Mouse (Mus musculus): ENCODE measurements around the gene Mtmr10. TPM values are rescaled to one million over a fixed set of nuclear protein-coding genes. Genes with fewer than 3 reads are reported as not detected.

The Mtmr10 gene
- polyA plus RNA-seq, 1 experiment from 2014 or later, result 6.9 TPM

DNA sequence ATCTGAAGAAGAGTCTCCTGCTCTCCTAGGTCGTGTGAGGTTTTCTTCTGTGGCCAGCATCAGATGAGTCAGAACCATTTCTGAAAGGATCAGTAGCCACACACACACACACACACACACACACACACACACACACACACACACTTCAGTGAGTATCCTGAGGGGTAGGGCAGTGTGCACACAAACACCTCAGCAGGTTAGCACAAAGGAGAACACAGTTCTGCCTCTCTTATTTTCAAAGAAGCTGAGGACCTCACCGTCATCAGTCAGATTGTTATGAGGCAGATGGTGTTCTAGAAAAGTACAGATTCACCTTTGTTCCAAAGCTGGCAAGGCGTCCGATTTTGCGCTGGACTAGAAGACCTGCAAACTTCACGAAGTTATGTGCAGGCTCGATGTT lies 22.8 kb downstream of the Mtmr10 start:
- Histone ChIP-seq H3K4me3 (ENCODE audit: low read depth, low read length) (no peak overlapping the region), H3K9me3 (ENCODE audit: low read length) (no peaks in the 10 kb centered on the region), H3K27me3 (ENCODE audit: insufficient read depth, low read length) (no peaks in the 10 kb centered on the region), H3K4me2 (ENCODE audit: low read depth, low read length) (no peak overlapping the region), H3K36me3 (replicated peaks; ENCODE audit: insufficient read depth, low read length) (peaks cover 8% of the 10 kb centered on the region), H3K9ac (replicated peaks) (no peak overlapping the region), H3K27ac (ENCODE audit: low read depth) (no peak overlapping the region), H3K4me1 (ENCODE audit: insufficient read depth) (no peaks in the 10 kb centered on the region)
- WGBS (ENCODE audit: insufficient replicate concordance), result 85% methylated on average over 7 of the region's 7 CpGs
- TF ChIP-seq EP300 (IDR thresholded peaks at IDR 0.05; ENCODE audit: low read depth) (no peak), CTCF (IDR thresholded peaks at IDR 0.05; ENCODE audit: low read depth) (no peak)
- no peak for ATAC-seq
- no peak for DNase-seq

DNA sequence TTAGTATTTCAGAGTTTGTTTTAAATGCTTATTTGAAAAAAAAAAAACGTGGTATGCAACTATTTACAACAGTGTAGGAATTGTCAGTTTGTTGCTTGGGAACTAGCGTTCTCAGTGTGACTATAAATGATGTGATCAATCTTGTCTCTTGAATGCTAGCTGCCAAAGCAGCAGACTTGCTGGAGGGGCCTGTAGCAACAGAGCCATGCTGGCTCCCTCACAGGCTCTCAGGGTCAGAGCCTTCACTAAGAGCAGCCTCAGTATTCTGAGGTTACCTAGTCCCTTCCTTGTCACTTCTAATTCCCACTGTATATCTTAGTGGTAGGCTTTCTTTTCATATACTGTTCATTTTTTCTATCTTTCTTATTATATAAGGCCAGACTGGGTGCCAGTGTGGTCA lies 23.3 kb downstream of the Mtmr10 start:
- Histone ChIP-seq H3K4me2 (ENCODE audit: low read depth, low read length) (no peak overlapping the region), H3K9ac (replicated peaks) (no peak overlapping the region), H3K4me1 (ENCODE audit: insufficient read depth) (no peaks in the 10 kb centered on the region), H3K9me3 (ENCODE audit: low read length) (no peaks in the 10 kb centered on the region), H3K36me3 (replicated peaks; ENCODE audit: insufficient read depth, low read length) (peaks cover 9% of the 10 kb centered on the region), H3K4me3 (ENCODE audit: low read depth, low read length) (no peak overlapping the region), H3K27me3 (ENCODE audit: insufficient read depth, low read length) (no peaks in the 10 kb centered on the region), H3K27ac (ENCODE audit: low read depth) (no peak overlapping the region)
- no peak for TF ChIP-seq CTCF (IDR thresholded peaks at IDR 0.05; ENCODE audit: low read depth)
- TF ChIP-seq EP300 (IDR thresholded peaks at IDR 0.05; ENCODE audit: low read depth), result no peak
- ATAC-seq, result no peak
- WGBS (ENCODE audit: insufficient replicate concordance), result 63% methylated on average over 2 of the region's 2 CpGs
- DNase-seq, result no peak

DNA sequence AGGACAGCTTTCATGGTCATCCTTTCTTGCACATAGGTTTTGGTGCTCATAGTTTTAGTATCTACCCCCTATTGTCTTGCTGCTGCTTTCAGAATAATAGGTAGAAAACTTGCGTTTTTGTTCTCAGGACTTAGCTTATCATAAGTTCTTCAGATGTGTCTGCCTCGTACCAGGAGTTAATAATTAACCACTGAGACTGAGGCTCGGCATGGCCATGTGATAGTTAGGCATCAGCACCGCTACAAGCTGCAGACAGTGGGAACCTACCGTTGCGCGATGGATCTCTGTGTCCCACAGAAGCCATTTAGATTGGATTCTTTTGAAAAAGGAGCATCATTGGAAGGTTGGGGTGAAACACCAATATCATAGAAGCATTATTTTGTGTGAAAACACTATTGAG lies 25.4 kb downstream of the Mtmr10 start:
- Histone ChIP-seq H3K4me3 (ENCODE audit: low read depth, low read length) (no peak overlapping the region), H3K36me3 (replicated peaks; ENCODE audit: insufficient read depth, low read length) (peaks cover 14% of the 10 kb centered on the region), H3K4me1 (ENCODE audit: insufficient read depth) (no peaks in the 10 kb centered on the region), H3K9ac (replicated peaks) (no peak overlapping the region), H3K27ac (ENCODE audit: low read depth) (no peak overlapping the region), H3K4me2 (ENCODE audit: low read depth, low read length) (no peak overlapping the region), H3K27me3 (ENCODE audit: insufficient read depth, low read length) (no peaks in the 10 kb centered on the region), H3K9me3 (ENCODE audit: low read length) (no peaks in the 10 kb centered on the region)
- peak; percentile 55; the same call in 1 of the 2 replicates for ATAC-seq
- DNase-seq, result no peak
- TF ChIP-seq EP300 (IDR thresholded peaks at IDR 0.05; ENCODE audit: low read depth) (no peak), CTCF (IDR thresholded peaks at IDR 0.05; ENCODE audit: low read depth) (no peak)
- WGBS (ENCODE audit: insufficient replicate concordance), result 72% methylated on average over 7 of the region's 7 CpGs

- TF ChIP-seq CTCF (IDR thresholded peaks at IDR 0.05; ENCODE audit: low read depth) (no peak), EP300 (IDR thresholded peaks at IDR 0.05; ENCODE audit: low read depth) (no peak)
- H3K27me3 ChIP-seq (ENCODE audit: insufficient read depth, low read length), result no peaks in the 10 kb centered on the region
- no peaks in the 10 kb centered on the region for H3K4me1 ChIP-seq (ENCODE audit: insufficient read depth)
- no peak overlapping the region for H3K4me2 ChIP-seq (ENCODE audit: low read depth, low read length)
- ATAC-seq (no peak), DNase-seq (no peak)
- H3K9me3 ChIP-seq (ENCODE audit: low read length), result no peaks in the 10 kb centered on the region
- H3K27ac ChIP-seq (ENCODE audit: low read depth), result no peak overlapping the region
- 87% methylated on average over 5 of the region's 5 CpGs for WGBS (ENCODE audit: insufficient replicate concordance)
- H3K36me3 ChIP-seq (replicated peaks; ENCODE audit: insufficient read depth, low read length), result peaks cover 33% of the 10 kb centered on the region
- H3K9ac ChIP-seq (replicated peaks), result no peak overlapping the region
- H3K4me3 ChIP-seq (ENCODE audit: low read depth, low read length), result no peak overlapping the region
Measured at GRCm38 (mm10) chr7:64321125-64321524, 33.7 kb downstream of the Mtmr10 start.

DNA sequence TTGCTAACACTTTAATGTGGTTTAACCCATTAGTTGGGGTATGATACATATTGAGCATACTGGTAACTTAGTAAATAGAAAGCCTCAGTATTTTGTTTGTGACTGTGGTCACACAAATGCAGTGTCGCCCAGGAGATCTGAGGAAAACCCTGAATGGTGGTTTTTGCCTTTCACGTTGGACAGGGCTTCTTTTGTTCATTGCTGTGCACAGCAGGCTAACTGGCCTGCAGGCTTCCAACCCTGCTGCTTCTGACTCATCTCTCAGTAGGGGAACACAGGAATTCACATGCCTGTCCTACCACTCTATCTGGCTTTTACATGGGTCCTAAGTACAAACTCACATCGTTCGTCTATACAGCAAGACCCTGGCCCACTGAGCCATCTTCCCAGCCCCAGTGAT lies 34.2 kb downstream of the Mtmr10 start:
- TF ChIP-seq CTCF (IDR thresholded peaks at IDR 0.05; ENCODE audit: low read depth) (no peak), EP300 (IDR thresholded peaks at IDR 0.05; ENCODE audit: low read depth) (no peak)
- no peaks in the 10 kb centered on the region for H3K9me3 ChIP-seq (ENCODE audit: low read length)
- DNase-seq (no peak), ATAC-seq (no peak)
- no peaks in the 10 kb centered on the region for H3K4me1 ChIP-seq (ENCODE audit: insufficient read depth)
- H3K27me3 ChIP-seq (ENCODE audit: insufficient read depth, low read length), result no peaks in the 10 kb centered on the region
- no peak overlapping the region for H3K9ac ChIP-seq (replicated peaks)
- H3K27ac ChIP-seq (ENCODE audit: low read depth), result no peak overlapping the region
- H3K36me3 ChIP-seq (replicated peaks; ENCODE audit: insufficient read depth, low read length), result peaks cover 35% of the 10 kb centered on the region
- H3K4me3 ChIP-seq (ENCODE audit: low read depth, low read length), result no peak overlapping the region
- 73% methylated on average over 4 of the region's 4 CpGs for whole genome bisulfite sequencing (ENCODE audit: insufficient replicate concordance)
- no peak overlapping the region for H3K4me2 ChIP-seq (ENCODE audit: low read depth, low read length)

GRCm38 (mm10) chr7:64326892-64327291 lies 39.4 kb downstream of the Mtmr10 start:
- Histone ChIP-seq H3K9ac (replicated peaks) (no peak overlapping the region), H3K27ac (ENCODE audit: low read depth) (no peak overlapping the region), H3K4me2 (ENCODE audit: low read depth, low read length) (no peak overlapping the region), H3K36me3 (replicated peaks; ENCODE audit: insufficient read depth, low read length) (peaks cover 19% of the 10 kb centered on the region), H3K4me3 (ENCODE audit: low read depth, low read length) (no peak overlapping the region), H3K4me1 (ENCODE audit: insufficient read depth) (no peaks in the 10 kb centered on the region), H3K9me3 (ENCODE audit: low read length) (no peaks in the 10 kb centered on the region), H3K27me3 (ENCODE audit: insufficient read depth, low read length) (no peaks in the 10 kb centered on the region)
- DNase-seq (peak; percentile 87), ATAC-seq (peak; percentile 72)
- TF ChIP-seq EP300 (IDR thresholded peaks at IDR 0.05; ENCODE audit: low read depth) (no peak), CTCF (IDR thresholded peaks at IDR 0.05; ENCODE audit: low read depth) (peak; percentile 86)
- 25% methylated on average over 1 of the region's 1 CpGs for WGBS (ENCODE audit: insufficient replicate concordance)

DNA sequence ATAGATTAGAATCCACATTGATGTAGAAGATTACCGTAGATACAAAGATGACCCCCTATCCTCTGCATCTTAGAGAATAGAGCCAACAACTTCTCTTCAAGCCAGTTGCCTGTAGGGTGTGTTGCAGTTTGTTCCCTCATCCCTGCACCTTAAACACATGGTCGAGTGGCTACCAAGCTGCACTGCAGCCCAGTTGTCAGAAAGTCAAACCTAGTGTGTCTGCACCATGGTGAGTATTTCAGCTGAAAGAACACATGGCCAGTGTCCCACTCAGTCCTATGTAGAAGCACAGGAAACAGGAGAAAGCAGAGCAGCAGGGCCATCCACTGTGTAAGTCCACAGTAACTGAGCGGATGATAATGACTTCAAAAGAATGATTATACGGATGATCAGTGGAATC lies 40.0 kb downstream of the Mtmr10 start:
- DNase-seq (no peak), ATAC-seq (no peak)
- Histone ChIP-seq H3K9me3 (ENCODE audit: low read length) (no peaks in the 10 kb centered on the region), H3K27ac (ENCODE audit: low read depth) (no peak overlapping the region), H3K4me3 (ENCODE audit: low read depth, low read length) (no peak overlapping the region), H3K9ac (replicated peaks) (no peak overlapping the region), H3K4me1 (ENCODE audit: insufficient read depth) (no peaks in the 10 kb centered on the region), H3K36me3 (replicated peaks; ENCODE audit: insufficient read depth, low read length) (peaks cover 24% of the 10 kb centered on the region), H3K27me3 (ENCODE audit: insufficient read depth, low read length) (no peaks in the 10 kb centered on the region), H3K4me2 (ENCODE audit: low read depth, low read length) (no peak overlapping the region)
- WGBS (ENCODE audit: insufficient replicate concordance), result 87% methylated on average over 4 of the region's 4 CpGs
- no peak for TF ChIP-seq EP300 (IDR thresholded peaks at IDR 0.05; ENCODE audit: low read depth)
